Mouse (Mus musculus) embryonic facial prominence, embryonic 10.5 days (tissue): ENCODE measurements around the gene Sdccag8. TPM values are rescaled to one million over a fixed set of nuclear protein-coding genes. Genes with fewer than 3 reads are reported as not detected.

ENCODE experiments used
- DNase-seq: peaks from one replicate; pipeline ENCODE4 v3.0.0-alpha.2; 2017; ENCODE audit warnings: low spot score
- H3K27ac ChIP-seq: fragments of 300-500 bp; sonication (generic); replicated peaks from 2 replicates; pipeline ENCODE4 v1.5.1; 2016; ENCODE audit warnings: mild to moderate bottlenecking
- H3K27me3 ChIP-seq: fragments of 300-500 bp; sonication (generic); replicated peaks from 2 replicates; pipeline ENCODE4 v1.6.1; 2016; ENCODE audit warnings: low read depth, mild to moderate bottlenecking; ENCODE audit not compliant: poor library complexity, severe bottlenecking
- H3K36me3 ChIP-seq: fragments of 300-500 bp; sonication (generic); replicated peaks from 2 replicates; pipeline ENCODE4 v1.6.1; 2016; ENCODE audit warnings: mild to moderate bottlenecking, moderate library complexity
- H3K4me1 ChIP-seq: fragments of 300-500 bp; sonication (generic); 2 replicates; pipeline ENCODE4 v1.6.1; 2016
- H3K4me3 ChIP-seq: fragments of 300-500 bp; sonication (generic); 2 replicates; pipeline ENCODE4 v1.5.1; 2016; ENCODE audit warnings: mild to moderate bottlenecking, moderate library complexity
- H3K9me3 ChIP-seq: fragments of 300-500 bp; sonication (generic); 2 replicates; pipeline ENCODE4 v1.6.1; 2016; ENCODE audit warnings: mild to moderate bottlenecking
- WGBS: fragments of 180-500 bp; shearing (Covaris S2); methylation state at CpG from one replicate; pipeline ENCODE4 v1.1.7; 2016; 5-methylcytosine and 5-hydroxymethylcytosine counted together
- polyA plus RNA-seq: library from polyadenylated mRNA; unstranded; fragments of >200 nt; fragmentation: Nextera tagmentation; extraction: Ambion mirVana; gene quantifications from 2 replicates; pipeline ENCODE4 v1.2.1, GENCODE M21; 2016

The Sdccag8 gene
- polyA plus RNA-seq, 1 experiment from 2014 or later: 14.6 TPM

DNA sequence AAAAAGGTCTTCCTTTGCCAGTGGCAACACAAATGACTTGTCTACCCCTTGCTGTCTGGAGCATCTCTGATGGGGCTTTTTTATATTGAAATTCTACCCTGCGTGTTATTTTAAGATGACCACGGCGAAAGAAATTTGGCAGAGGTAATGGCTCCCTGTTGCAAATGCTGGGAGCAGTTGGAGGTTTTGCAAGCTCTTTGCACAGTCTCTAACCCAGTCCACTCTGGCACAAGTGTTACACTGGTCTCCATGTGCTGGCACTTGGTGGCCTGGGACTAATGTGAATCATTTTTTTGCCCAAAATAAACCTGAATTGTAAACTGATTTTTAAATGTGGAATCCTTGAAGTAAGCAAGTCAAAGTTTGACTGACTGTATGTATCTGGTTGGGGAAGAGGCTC, 199.3 kb downstream of the Sdccag8 start:
- DNase-seq: no peak
- H3K4me1 ChIP-seq: peaks cover 85% of the 10 kb centered on the region
- H3K36me3 ChIP-seq: 0 out of 2 replicates have a peak, but pooled peaks cover 3% of the 10 kb centered on the region
- H3K9me3 ChIP-seq: no peaks in the 10 kb centered on the region
- H3K27me3 ChIP-seq: no peaks in the 10 kb centered on the region
- no peak overlapping the region for H3K4me3 ChIP-seq
- WGBS: 92% methylated on average over 3 of the region's 3 CpGs
- H3K27ac ChIP-seq: peak overlapping the region; percentile 37; the same call in 1 of the 2 replicates

DNA sequence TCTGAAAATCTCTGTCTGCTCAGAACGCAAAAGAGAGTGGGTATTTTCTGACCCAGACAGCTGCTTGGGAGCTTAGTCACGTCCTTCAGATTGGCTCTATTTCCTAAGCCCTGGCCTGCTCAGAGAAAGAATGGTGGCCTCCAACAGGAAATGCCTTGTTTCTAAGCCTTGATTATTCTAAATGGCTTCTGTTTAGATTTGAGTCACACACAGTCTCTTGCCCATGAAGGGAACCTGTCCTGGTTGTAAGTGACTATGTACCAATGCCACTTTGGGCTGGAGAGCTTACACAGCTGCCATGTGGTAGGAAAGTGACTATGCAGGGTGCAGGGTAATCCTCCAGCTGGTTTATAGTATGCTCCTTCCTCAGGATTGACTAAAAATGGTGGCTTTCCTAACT, 199.9 kb downstream of the Sdccag8 start:
- Histone ChIP-seq H3K27ac (peak overlapping the region; percentile 37), H3K27me3 (no peaks in the 10 kb centered on the region), H3K4me1 (peaks cover 83% of the 10 kb centered on the region), H3K36me3 (0 out of 2 replicates have a peak, but pooled peaks cover 3% of the 10 kb centered on the region), H3K4me3 (no peak overlapping the region), H3K9me3 (no peaks in the 10 kb centered on the region)
- no peak for DNase-seq
- WGBS: 52% methylated on average over 2 of the region's 2 CpGs

DNA sequence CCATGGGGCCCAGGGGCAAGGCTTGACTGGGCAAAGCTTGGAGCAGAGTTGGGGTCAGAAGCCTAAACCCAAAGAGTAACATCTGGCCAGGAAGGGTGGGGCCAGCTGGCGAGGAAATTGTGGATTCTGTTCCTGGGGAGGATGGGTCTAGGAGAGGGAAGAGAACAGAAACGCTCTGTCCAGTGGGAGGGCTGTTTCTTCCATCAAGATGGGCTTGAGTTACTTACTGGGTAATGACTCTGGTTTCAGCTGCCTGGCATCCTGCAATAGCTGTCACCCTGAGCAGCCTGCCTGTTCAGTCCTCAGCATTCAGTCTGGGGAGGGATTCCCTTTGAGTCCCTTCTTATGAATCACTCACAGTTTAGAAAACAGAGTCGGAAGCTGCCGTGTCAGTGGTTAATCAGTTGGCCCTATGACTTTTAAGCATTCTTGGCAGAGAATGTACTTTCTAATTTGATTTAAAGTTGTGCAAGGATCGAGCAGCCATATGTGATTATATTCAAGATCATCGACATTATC, 200.5 kb downstream of the Sdccag8 start:
- peak overlapping the region; percentile 37; the same call in 1 of the 2 replicates for H3K27ac ChIP-seq
- H3K4me1 ChIP-seq: peaks cover 76% of the 10 kb centered on the region
- H3K4me3 ChIP-seq: no peak overlapping the region
- H3K36me3 ChIP-seq: 0 out of 2 replicates have a peak, but pooled peaks cover 3% of the 10 kb centered on the region
- 75% methylated on average over 6 of the region's 6 CpGs for WGBS
- no peak for DNase-seq
- no peaks in the 10 kb centered on the region for H3K27me3 ChIP-seq
- no peaks in the 10 kb centered on the region for H3K9me3 ChIP-seq

DNA sequence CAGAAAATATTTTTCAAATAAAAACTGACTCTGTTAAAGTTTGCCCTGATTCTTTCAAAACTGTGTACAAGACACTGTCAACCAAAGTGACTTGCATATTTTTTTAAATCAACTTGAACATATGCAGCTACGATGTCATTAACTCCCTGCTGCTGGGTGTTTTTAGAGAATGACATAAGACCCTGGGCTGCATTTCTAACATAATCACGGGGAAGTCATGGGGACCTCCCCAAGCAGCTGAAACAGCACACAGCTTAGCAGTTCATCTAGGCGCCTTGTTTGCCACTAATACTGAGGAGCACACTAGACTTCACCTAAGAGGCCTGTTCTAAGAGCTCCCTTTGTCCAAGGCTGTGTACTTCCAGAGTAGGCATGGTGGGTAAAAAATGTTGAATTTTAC, 201.5 kb downstream of the Sdccag8 start:
- no peak for DNase-seq
- Histone ChIP-seq H3K27ac (no peak overlapping the region), H3K9me3 (no peaks in the 10 kb centered on the region), H3K4me1 (peaks cover 67% of the 10 kb centered on the region), H3K27me3 (no peaks in the 10 kb centered on the region), H3K36me3 (0 out of 2 replicates have a peak, but pooled peaks cover 3% of the 10 kb centered on the region), H3K4me3 (no peak overlapping the region)
- WGBS: 67% methylated on average over 3 of the region's 3 CpGs

DNA sequence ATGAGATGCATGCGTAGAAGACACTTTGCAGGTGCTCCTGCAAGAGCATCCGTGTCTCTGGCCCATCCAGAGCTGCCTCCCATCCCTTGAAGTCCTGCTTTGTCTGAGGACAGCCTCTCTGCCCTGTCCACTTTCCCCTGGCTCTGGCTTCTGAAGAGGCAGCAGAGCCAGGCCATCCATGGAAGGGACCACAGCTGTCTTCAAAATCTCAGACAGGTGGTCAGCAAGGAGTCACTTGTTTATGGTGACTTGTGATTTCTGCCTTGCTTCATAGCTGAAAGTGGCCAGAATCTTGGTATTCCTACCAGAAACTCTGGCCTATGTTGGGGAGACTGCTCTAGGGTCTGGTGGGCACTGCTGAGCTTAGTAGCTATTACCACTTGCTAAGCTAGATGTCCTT, 202.3 kb downstream of the Sdccag8 start:
- Histone ChIP-seq H3K9me3 (no peaks in the 10 kb centered on the region), H3K27me3 (no peaks in the 10 kb centered on the region), H3K4me1 (peaks cover 59% of the 10 kb centered on the region), H3K36me3 (0 out of 2 replicates have a peak, but pooled peaks cover 3% of the 10 kb centered on the region), H3K4me3 (no peak overlapping the region), H3K27ac (no peak overlapping the region)
- DNase-seq: no peak
- 94% methylated on average over 2 of the region's 2 CpGs for WGBS

DNA sequence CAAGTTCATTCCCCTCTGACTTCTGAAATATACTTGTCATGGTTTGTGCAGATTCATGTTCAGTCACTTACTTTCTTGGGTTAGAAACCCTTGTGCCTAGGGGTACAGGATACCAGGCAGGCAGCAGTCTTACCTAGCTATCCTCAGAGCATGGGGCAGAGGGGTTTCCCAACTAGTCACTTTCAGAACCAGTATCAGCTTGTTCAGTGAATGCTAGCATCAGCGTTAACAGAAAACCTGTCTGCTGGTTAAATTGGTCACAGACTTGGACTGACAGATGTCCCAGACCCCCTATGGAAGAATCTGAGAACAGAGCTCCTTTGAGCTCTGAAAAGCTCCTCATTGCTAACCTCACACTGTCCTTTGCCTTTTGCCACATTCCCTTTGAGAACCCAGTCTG, 204.3 kb downstream of the Sdccag8 start:
- no peak for DNase-seq

DNA sequence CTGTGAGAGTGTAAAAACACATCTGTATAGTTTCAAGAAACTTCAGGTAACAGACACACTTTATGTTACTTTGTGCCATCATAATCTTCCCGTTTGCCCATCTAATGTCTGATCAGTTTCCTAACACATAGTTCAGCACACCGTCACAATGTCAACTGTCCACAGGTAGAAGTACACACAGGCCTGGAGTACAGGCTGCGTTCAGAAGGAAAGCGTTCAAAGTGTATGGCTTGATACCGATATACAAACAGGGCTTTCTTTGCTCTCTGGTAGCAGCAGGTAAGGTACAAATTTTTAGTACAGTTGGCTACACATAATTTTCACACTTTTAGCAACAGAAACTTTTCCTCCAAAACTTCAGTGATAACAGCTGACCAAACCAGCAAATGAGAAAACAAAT, 205.2 kb downstream of the Sdccag8 start:
- no peak for DNase-seq

More for the DNA sequence above, 204.3 kb downstream of the Sdccag8 start:
- Histone ChIP-seq H3K36me3 (peaks cover 17% of the 10 kb centered on the region), H3K9me3 (no peaks in the 10 kb centered on the region), H3K4me3 (no peak overlapping the region), H3K27me3 (no peaks in the 10 kb centered on the region), H3K27ac (no peak overlapping the region), H3K4me1 (peaks cover 40% of the 10 kb centered on the region)
- WGBS: 72% methylated on average over 1 of the region's 1 CpGs

DNA sequence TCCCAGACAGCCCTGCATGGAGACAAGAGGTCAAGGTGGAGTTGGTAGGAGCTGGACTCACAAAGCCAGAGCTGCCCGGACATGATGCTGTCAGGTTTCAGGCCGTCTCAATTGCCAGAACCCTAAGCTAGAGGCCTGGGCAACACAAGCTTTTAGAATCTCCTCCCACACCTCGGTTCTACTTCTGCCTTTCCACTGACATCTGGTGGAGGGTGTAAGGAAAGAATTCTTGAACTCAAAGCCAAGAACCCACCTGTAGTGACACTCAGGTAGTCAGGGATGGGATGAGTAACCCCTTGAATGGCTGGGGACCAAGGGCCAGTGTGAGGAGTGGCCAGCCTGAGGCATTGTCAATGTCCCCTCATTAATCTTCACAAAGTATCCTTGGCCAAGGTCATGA, 208.3 kb downstream of the Sdccag8 start:
- 79% methylated on average over 3 of the region's 3 CpGs for WGBS
- Histone ChIP-seq H3K36me3 (peaks cover 31% of the 10 kb centered on the region), H3K27ac (no peak overlapping the region), H3K4me3 (no peak overlapping the region), H3K27me3 (no peaks in the 10 kb centered on the region), H3K9me3 (no peaks in the 10 kb centered on the region), H3K4me1 (0 out of 2 replicates have a peak, but pooled peaks cover 13% of the 10 kb centered on the region)
- DNase-seq: no peak

More for the DNA sequence above, 205.2 kb downstream of the Sdccag8 start:
- Histone ChIP-seq H3K4me1 (peaks cover 31% of the 10 kb centered on the region), H3K27ac (no peak overlapping the region), H3K4me3 (no peak overlapping the region), H3K9me3 (no peaks in the 10 kb centered on the region), H3K27me3 (no peaks in the 10 kb centered on the region), H3K36me3 (peaks cover 23% of the 10 kb centered on the region)
- WGBS: 94% methylated on average over 5 of the region's 5 CpGs

DNA sequence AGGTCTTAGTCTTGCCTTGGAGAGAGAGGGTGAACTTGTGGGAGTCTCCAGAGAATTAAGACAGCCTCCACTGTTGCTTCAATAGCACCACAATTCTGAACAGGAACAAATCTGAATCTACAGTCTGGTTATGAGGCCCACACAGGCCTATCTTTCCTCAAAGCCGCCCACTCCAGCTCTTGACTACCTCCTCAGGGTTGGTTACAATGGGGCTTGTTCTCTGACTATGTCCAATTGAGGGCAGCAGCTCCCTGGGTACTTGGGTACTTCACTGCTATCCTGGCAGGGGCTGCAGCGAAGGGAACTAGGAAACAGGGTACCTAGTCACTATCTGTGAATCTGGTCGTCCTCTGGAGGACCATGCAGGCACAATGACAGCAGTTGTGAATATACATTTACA, 213.2 kb downstream of the Sdccag8 start:
- Histone ChIP-seq H3K4me1 (no peaks in the 10 kb centered on the region), H3K27me3 (no peaks in the 10 kb centered on the region), H3K27ac (no peak overlapping the region), H3K9me3 (no peaks in the 10 kb centered on the region), H3K4me3 (no peak overlapping the region), H3K36me3 (peaks cover 32% of the 10 kb centered on the region)
- no peak for DNase-seq
- 91% methylated on average over 3 of the region's 3 CpGs for whole genome bisulfite sequencing

DNA sequence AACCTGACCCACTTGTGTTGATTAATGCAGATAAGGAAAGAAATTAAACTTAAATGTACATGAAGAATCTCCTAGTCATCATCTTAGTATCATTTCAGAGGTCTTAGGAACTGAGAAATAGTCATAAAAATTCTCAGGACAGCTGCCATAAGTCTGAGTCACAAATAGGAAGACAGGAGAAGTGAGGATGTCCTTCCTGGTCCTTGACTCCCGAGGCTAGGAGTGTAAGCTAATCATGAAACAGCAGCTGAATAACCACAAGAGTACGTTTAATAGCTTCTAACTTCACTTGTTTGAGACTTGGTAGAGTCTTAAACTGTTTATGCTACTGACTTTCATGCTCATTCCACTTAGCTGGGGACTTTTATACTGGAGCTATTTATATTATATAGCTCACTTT, 214.6 kb downstream of the Sdccag8 start:
- H3K27ac ChIP-seq: no peak overlapping the region
- no peak overlapping the region for H3K4me3 ChIP-seq
- no peaks in the 10 kb centered on the region for H3K27me3 ChIP-seq
- 81% methylated on average over 2 of the region's 2 CpGs for WGBS
- no peaks in the 10 kb centered on the region for H3K9me3 ChIP-seq
- no peaks in the 10 kb centered on the region for H3K4me1 ChIP-seq
- H3K36me3 ChIP-seq: peaks cover 19% of the 10 kb centered on the region
- no peak for DNase-seq

DNA sequence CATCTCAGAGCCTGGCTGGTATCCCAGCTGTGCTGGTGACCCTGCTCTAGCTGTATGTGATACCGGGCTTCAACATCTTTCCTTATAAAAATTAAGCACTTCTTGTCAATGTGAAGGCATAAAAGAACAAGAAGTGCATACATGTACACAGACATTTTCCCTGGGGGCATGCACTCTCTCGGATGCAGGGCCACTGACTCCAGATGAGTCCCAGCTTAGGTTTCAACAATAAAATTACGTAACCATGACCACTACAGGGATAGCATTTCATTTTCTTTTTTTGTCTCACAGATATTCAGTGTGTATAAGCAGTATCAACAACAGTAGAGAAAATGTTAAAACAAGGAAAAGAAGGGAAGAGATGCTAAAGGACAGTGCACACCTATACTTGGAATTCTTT, 216.2 kb downstream of the Sdccag8 start:
- Histone ChIP-seq H3K9me3 (no peaks in the 10 kb centered on the region), H3K36me3 (peaks cover 18% of the 10 kb centered on the region), H3K27me3 (no peaks in the 10 kb centered on the region), H3K4me1 (no peaks in the 10 kb centered on the region), H3K4me3 (no peak overlapping the region), H3K27ac (no peak overlapping the region)
- WGBS: 67% methylated on average over 3 of the region's 3 CpGs
- no peak for DNase-seq

DNA sequence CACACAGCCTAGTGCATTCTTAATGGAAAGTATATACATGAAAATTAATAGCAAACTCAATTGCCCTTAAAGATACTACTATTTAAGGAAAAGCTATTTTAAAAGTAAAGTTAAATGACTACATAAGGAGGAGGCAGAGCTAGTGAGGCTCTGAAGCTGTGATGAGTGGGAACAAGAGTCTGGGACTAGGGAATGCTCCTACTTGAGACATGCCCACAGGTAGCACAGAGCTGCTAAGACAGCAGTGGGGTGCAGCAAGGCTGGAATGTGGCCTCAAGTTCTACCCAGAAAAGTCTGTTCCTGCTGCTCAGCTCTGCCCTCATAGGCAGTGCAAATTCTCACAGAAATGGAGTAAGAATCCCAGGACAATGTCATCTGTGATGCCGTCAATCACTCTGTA, 216.7 kb downstream of the Sdccag8 start:
- peaks cover 17% of the 10 kb centered on the region for H3K36me3 ChIP-seq
- 95% methylated on average over 1 of the region's 1 CpGs for WGBS
- no peaks in the 10 kb centered on the region for H3K4me1 ChIP-seq
- H3K9me3 ChIP-seq: no peaks in the 10 kb centered on the region
- no peaks in the 10 kb centered on the region for H3K27me3 ChIP-seq
- no peak for DNase-seq
- no peak overlapping the region for H3K27ac ChIP-seq
- no peak overlapping the region for H3K4me3 ChIP-seq

DNA sequence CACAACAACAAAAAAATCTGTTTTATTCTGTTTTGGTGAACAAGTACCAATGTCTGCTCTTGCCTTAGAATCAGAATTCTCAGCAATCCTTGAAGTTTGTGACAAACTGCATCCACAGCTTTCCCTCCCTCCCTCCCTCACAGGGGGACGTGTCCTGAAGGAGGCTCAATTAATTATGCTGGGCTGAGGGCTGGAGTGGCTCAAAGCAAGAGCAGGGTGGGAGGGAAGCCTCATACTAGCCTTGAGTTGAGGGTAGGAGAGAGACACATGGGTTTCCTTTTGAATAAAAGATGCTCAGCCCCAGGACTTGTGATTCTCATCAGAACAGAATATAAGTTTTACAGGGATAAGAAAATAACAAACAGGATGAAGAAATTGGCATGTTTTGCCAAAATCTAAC, 217.8 kb downstream of the Sdccag8 start:
- no peak overlapping the region for H3K4me3 ChIP-seq
- no peak overlapping the region for H3K27ac ChIP-seq
- 44% methylated on average over 1 of the region's 1 CpGs for WGBS
- H3K36me3 ChIP-seq: peaks cover 16% of the 10 kb centered on the region
- H3K9me3 ChIP-seq: no peaks in the 10 kb centered on the region
- H3K4me1 ChIP-seq: no peaks in the 10 kb centered on the region
- DNase-seq: no peak
- no peaks in the 10 kb centered on the region for H3K27me3 ChIP-seq
